Mouse (Mus musculus): ENCODE data around the gene Zfp961. TPM values are rescaled to one million over a fixed set of nuclear protein-coding genes. Genes with fewer than 3 reads are reported as not detected.
"Not testable (repeated sequence)": the region's sequence is repeated elsewhere in the genome, so short reads cannot be mapped to it uniquely, and the experiment has no call there.

The Zfp961 gene
- polyA plus RNA-seq, 1 experiment from 2014 or later, result 16.2 TPM

GRCm38 (mm10) chr8:71925791-71926190, 25.0 kb upstream of the Zfp961 start:
- H3K4me1 ChIP-seq (ENCODE audit: control insufficient read depth, insufficient read depth, low read length), result peaks cover 2% of the 10 kb centered on the region; the same call in 1 of the 2 replicates
- no peaks in the 10 kb centered on the region for H3K27me3 ChIP-seq (replicated peaks; ENCODE audit: control insufficient read depth, insufficient read depth, low read length)
- H3K27ac ChIP-seq (replicated peaks; ENCODE audit: low read depth, low read length), result no peak overlapping the region
- no peak overlapping the region for H3K9ac ChIP-seq (ENCODE audit: low read depth, low read length)
- no peak for DNase-seq (ENCODE audit: low spot score)
- H3K4me3 ChIP-seq (ENCODE audit: low read depth, low read length), result no peak overlapping the region
- WGBS, result 96% methylated on average over 5 of the region's 5 CpGs
- no peak overlapping the region for H3K4me2 ChIP-seq (ENCODE audit: low read depth, low read length)
- ATAC-seq (ENCODE audit: low read depth), result no peak
- H3K36me3 ChIP-seq (ENCODE audit: control insufficient read depth, insufficient read depth, low read length), result peaks cover 33% of the 10 kb centered on the region
- H3K9me3 ChIP-seq (ENCODE audit: control insufficient read depth, low read length), result no peaks in the 10 kb centered on the region

DNA sequence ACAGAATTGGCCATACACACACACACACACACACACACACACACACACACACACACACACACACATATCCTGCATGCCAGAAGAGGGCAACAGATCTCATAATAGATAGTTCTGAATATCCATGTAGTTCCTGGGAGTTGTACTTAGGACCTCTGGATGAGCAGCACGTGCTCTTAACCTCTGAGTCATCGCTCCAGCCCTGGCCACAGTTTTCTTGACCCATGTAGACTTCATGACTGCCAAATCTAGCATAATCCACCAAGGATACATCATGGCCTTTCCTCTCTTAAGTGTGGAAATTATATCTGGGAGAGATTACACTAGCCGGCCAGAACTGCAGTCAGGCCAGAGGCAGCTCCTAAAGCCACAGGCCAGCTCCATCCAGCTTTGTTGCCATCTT, 24.3 kb upstream of the Zfp961 start:
- ATAC-seq (ENCODE audit: low read depth) (no peak), DNase-seq (ENCODE audit: low spot score) (no peak)
- H3K4me3 ChIP-seq (ENCODE audit: low read depth, low read length), result no peak overlapping the region
- peaks cover 2% of the 10 kb centered on the region; the same call in 1 of the 2 replicates for H3K4me1 ChIP-seq (ENCODE audit: control insufficient read depth, insufficient read depth, low read length)
- no peak overlapping the region for H3K4me2 ChIP-seq (ENCODE audit: low read depth, low read length)
- no peak overlapping the region for H3K27ac ChIP-seq (replicated peaks; ENCODE audit: low read depth, low read length)
- H3K36me3 ChIP-seq (ENCODE audit: control insufficient read depth, insufficient read depth, low read length), result peaks cover 40% of the 10 kb centered on the region
- H3K27me3 ChIP-seq (replicated peaks; ENCODE audit: control insufficient read depth, insufficient read depth, low read length), result no peaks in the 10 kb centered on the region
- H3K9me3 ChIP-seq (ENCODE audit: control insufficient read depth, low read length), result peaks cover 4% of the 10 kb centered on the region; the same call in 1 of the 2 replicates
- no peak overlapping the region for H3K9ac ChIP-seq (ENCODE audit: low read depth, low read length)
- WGBS, result 94% methylated on average over 3 of the region's 3 CpGs

- no peak overlapping the region for H3K9ac ChIP-seq (ENCODE audit: low read depth, low read length)
- H3K4me3 ChIP-seq (ENCODE audit: low read depth, low read length), result no peak overlapping the region
- H3K27ac ChIP-seq (replicated peaks; ENCODE audit: low read depth, low read length), result no peak overlapping the region
- no peaks in the 10 kb centered on the region for H3K27me3 ChIP-seq (replicated peaks; ENCODE audit: control insufficient read depth, insufficient read depth, low read length)
- H3K9me3 ChIP-seq (ENCODE audit: control insufficient read depth, low read length), result peaks cover 6% of the 10 kb centered on the region; the same call in 1 of the 2 replicates
- H3K36me3 ChIP-seq (ENCODE audit: control insufficient read depth, insufficient read depth, low read length), result peaks cover 45% of the 10 kb centered on the region
- no peak for DNase-seq (ENCODE audit: low spot score)
- ATAC-seq (ENCODE audit: low read depth), result no peak
- peaks cover 2% of the 10 kb centered on the region; the same call in 1 of the 2 replicates for H3K4me1 ChIP-seq (ENCODE audit: control insufficient read depth, insufficient read depth, low read length)
- H3K4me2 ChIP-seq (ENCODE audit: low read depth, low read length), result no peak overlapping the region
These were observed 23.1 kb upstream of the Zfp961 start for GRCm38 (mm10) chr8:71927779-71928178.

DNA sequence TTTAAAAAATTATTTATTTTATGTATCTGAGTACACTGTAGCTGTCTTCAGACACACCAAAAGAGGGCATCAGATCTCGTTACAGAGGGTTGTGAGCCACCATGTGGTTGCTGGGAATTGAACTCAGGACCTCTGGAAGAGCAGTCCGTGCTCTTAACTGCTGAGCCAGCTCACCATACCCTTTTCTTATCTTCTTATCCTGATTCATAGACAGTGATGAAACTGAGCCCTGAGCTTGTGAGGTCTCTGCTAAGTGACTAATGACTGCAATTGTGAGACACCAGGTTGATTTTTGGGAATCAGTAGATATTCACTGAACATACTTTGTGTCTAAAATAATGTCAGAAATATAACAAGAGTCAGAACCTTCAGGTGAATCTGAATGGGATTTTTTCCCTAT, 12.8 kb upstream of the Zfp961 start:
- WGBS, result 84% methylated on average over 2 of the region's 2 CpGs
- not testable (repeated sequence) for H3K4me1 ChIP-seq (ENCODE audit: control insufficient read depth, insufficient read depth, low read length); H3K4me3 ChIP-seq (ENCODE audit: low read depth, low read length); H3K9ac ChIP-seq (ENCODE audit: low read depth, low read length); DNase-seq (ENCODE audit: low spot score); H3K27ac ChIP-seq (replicated peaks; ENCODE audit: low read depth, low read length); ATAC-seq (ENCODE audit: low read depth); H3K27me3 ChIP-seq (replicated peaks; ENCODE audit: control insufficient read depth, insufficient read depth, low read length); H3K36me3 ChIP-seq (ENCODE audit: control insufficient read depth, insufficient read depth, low read length); H3K4me2 ChIP-seq (ENCODE audit: low read depth, low read length)
- H3K9me3 ChIP-seq (ENCODE audit: control insufficient read depth, low read length), result peaks cover 12% of the 10 kb centered on the region

DNA sequence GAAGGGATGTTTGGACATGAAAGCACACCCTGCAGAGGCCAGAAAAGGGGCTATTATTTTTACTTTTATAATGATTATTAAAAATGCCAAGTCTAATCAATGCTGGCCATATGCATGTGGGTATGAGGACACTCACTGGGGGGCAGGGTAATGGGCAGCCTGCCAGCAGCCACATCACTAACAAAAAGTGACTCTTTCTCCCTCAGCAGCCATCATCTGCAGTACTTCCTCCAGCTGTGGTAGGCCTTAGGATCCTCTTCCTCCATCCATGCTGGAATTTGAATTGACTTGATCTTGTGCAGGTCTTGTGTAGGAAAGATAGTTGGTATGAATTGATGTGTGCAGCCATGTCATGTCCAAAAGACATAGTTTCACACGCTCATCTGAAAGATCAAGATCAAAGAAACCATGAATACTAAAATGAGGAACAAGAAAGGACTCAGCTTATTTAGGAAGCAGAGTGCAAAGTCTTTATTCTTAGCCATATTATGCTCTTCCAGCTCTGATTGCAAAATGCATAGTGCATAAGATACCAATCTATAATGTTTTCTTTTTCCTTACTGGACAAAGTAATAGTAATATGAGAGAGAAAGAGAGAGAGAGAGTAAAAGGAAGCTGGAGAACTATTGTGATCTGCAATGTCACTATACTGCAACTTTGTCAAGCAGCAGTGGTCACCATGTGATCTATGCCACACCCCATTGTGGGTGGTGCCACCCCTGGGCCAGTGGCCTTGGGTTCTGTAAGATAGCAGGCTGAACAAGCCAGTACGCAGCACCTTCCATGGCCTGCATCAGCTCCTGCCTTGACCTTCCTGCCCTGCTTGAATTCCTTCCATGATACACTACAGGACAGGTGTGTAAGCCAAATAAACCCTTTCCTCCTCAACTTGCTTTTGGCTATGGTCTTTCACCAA, 10.3 kb upstream of the Zfp961 start:
- no peaks in the 10 kb centered on the region for H3K36me3 ChIP-seq (ENCODE audit: control insufficient read depth, insufficient read depth, low read length)
- no peak overlapping the region for H3K4me2 ChIP-seq (ENCODE audit: low read depth, low read length)
- H3K9ac ChIP-seq (ENCODE audit: low read depth, low read length), result no peak overlapping the region
- H3K4me1 ChIP-seq (ENCODE audit: control insufficient read depth, insufficient read depth, low read length), result no peaks in the 10 kb centered on the region
- peaks cover 2% of the 10 kb centered on the region; the same call in 1 of the 2 replicates for H3K9me3 ChIP-seq (ENCODE audit: control insufficient read depth, low read length)
- no peak for ATAC-seq (ENCODE audit: low read depth)
- H3K27ac ChIP-seq (replicated peaks; ENCODE audit: low read depth, low read length), result no peak overlapping the region
- H3K27me3 ChIP-seq (replicated peaks; ENCODE audit: control insufficient read depth, insufficient read depth, low read length), result no peaks in the 10 kb centered on the region
- DNase-seq (ENCODE audit: low spot score), result no peak
- H3K4me3 ChIP-seq (ENCODE audit: low read depth, low read length), result no peak overlapping the region
- 83% methylated on average over 2 of the region's 2 CpGs for WGBS

GRCm38 (mm10) chr8:71941776-71942175, 9.1 kb upstream of the Zfp961 start:
- Histone ChIP-seq H3K27me3 (replicated peaks; ENCODE audit: control insufficient read depth, insufficient read depth, low read length) (no peaks in the 10 kb centered on the region), H3K4me1 (ENCODE audit: control insufficient read depth, insufficient read depth, low read length) (no peaks in the 10 kb centered on the region), H3K36me3 (ENCODE audit: control insufficient read depth, insufficient read depth, low read length) (no peaks in the 10 kb centered on the region), H3K9ac (ENCODE audit: low read depth, low read length) (no peak overlapping the region), H3K27ac (replicated peaks; ENCODE audit: low read depth, low read length) (no peak overlapping the region), H3K9me3 (ENCODE audit: control insufficient read depth, low read length) (no peaks in the 10 kb centered on the region), H3K4me2 (ENCODE audit: low read depth, low read length) (no peak overlapping the region), H3K4me3 (ENCODE audit: low read depth, low read length) (no peak overlapping the region)
- no peak for DNase-seq (ENCODE audit: low spot score)
- ATAC-seq (ENCODE audit: low read depth), result no peak
- 84% methylated on average over 1 of the region's 1 CpGs for WGBS

- Histone ChIP-seq H3K9ac (ENCODE audit: low read depth, low read length) (no peak overlapping the region), H3K27me3 (replicated peaks; ENCODE audit: control insufficient read depth, insufficient read depth, low read length) (no peaks in the 10 kb centered on the region), H3K4me2 (ENCODE audit: low read depth, low read length) (no peak overlapping the region), H3K4me3 (ENCODE audit: low read depth, low read length) (no peak overlapping the region), H3K27ac (replicated peaks; ENCODE audit: low read depth, low read length) (no peak overlapping the region), H3K36me3 (ENCODE audit: control insufficient read depth, insufficient read depth, low read length) (no peaks in the 10 kb centered on the region), H3K4me1 (ENCODE audit: control insufficient read depth, insufficient read depth, low read length) (peaks cover 6% of the 10 kb centered on the region), H3K9me3 (ENCODE audit: control insufficient read depth, low read length) (0 out of 2 replicates have a peak, but pooled peaks cover 4% of the 10 kb centered on the region)
- WGBS, result 86% methylated on average over 5 of the region's 5 CpGs
- no peak for DNase-seq (ENCODE audit: low spot score)
- ATAC-seq (ENCODE audit: low read depth), result no peak
These were observed 2.2 kb upstream of the Zfp961 start for GRCm38 (mm10) chr8:71948624-71949023.

DNA sequence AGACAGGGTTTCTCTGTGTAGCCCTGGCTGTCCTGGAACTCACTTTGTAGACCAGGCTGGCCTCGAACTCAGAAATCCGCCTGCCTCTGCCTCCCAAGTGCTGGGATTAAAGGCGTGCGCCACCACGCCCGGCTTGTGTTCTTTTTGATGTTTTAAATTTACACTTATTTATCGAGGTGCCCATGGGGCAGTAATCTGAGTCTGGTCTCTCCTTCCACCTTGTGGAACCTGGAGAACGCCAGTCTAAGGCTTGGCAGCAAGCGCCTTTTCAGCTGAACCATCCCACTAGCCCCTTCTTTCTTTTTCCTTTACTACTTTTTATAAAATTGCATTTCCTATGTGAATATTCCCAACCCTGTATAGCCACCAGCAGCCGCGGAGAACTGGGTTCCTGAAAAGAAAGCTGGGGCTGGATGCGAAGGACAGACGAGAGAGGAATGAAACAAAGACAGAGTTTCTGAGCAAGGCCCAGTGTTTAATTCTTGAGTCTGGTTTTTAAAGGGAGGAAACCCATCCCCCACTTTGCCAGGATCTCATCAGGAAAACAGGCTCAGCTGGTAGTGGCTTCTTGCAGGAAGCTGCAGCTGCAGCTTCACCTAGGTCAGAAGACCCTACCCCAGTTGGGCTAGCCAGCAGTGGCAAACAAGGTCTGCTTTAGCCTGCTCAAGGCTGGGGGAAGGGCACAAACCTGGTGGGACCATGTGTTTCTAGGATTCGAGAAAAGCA, 761 bp downstream of the Zfp961 start:
- Histone ChIP-seq H3K36me3 (ENCODE audit: control insufficient read depth, insufficient read depth, low read length) (peaks cover 15% of the 10 kb centered on the region; the same call in 1 of the 2 replicates), H3K9ac (ENCODE audit: low read depth, low read length) (peak overlapping the region; percentile 83), H3K27me3 (replicated peaks; ENCODE audit: control insufficient read depth, insufficient read depth, low read length) (no peaks in the 10 kb centered on the region), H3K9me3 (ENCODE audit: control insufficient read depth, low read length) (peaks cover 30% of the 10 kb centered on the region), H3K4me2 (ENCODE audit: low read depth, low read length) (peak overlapping the region; percentile 69), H3K4me1 (ENCODE audit: control insufficient read depth, insufficient read depth, low read length) (peaks cover 6% of the 10 kb centered on the region), H3K4me3 (ENCODE audit: low read depth, low read length) (peak overlapping the region; percentile 76), H3K27ac (replicated peaks; ENCODE audit: low read depth, low read length) (0 out of 2 replicates have a peak overlapping the region, but pooled peaks have one; percentile 15)
- ATAC-seq (ENCODE audit: low read depth), result no peak
- 32% methylated on average over 12 of the region's 14 CpGs for WGBS
- peak; percentile 22 for DNase-seq (ENCODE audit: low spot score)

All from embryonic facial prominence, embryonic 14.5 days (tissue).